Mouse (Mus musculus) heart, embryonic 14.5 days (tissue): ENCODE data around the gene Bnc2. TPM values are rescaled to one million over a fixed set of nuclear protein-coding genes. Genes with fewer than 3 reads are reported as not detected.

Experiments used
- ATAC-seq: fragments of 200-750 bp; cut with Nextera tagmentation; 2 replicates; pipeline ENCODE4 v1.8.0; 2017; ENCODE audit warnings: low read depth, moderate TSS enrichment; ENCODE audit not compliant: insufficient number of reproducible peaks, insufficient read depth, low FRiP score
- H3K27ac ChIP-seq, 2 experiments: fragments of 200-500 bp in 1 of 2; fragments of 300-500 bp in 1 of 2; sonication (generic) in 1 of 2; replicated peaks in 1 of 2; 2 replicates each; pipeline ENCODE4 v1.5.1; 2012 to 2014; ENCODE audit warnings: low read depth in 2 of 2, low read length in 2 of 2, control low read depth in 1 of 2, mild to moderate bottlenecking in 1 of 2, mixed read lengths in 1 of 2; ENCODE audit not compliant: control insufficient read depth in 1 of 2, insufficient read depth in 1 of 2
- H3K27me3 ChIP-seq: fragments of 300-500 bp; sonication (generic); 2 replicates; pipeline ENCODE4 v1.6.1; 2014; ENCODE audit warnings: mild to moderate bottlenecking, low read length, control low read depth; ENCODE audit not compliant: control insufficient read depth, insufficient read depth
- H3K36me3 ChIP-seq: fragments of 300-500 bp; sonication (generic); 2 replicates; pipeline ENCODE4 v1.6.1; 2014; ENCODE audit warnings: mild to moderate bottlenecking, control low read depth, low read length, mixed read lengths; ENCODE audit not compliant: control insufficient read depth, insufficient read depth
- H3K4me1 ChIP-seq, 2 experiments: fragments of 200-500 bp in 1 of 2; fragments of 300-500 bp in 1 of 2; sonication (generic) in 1 of 2; 2 replicates each; pipeline ENCODE4 v1.6.1; 2012 to 2014; ENCODE audit warnings: low read length in 2 of 2, control low read depth in 1 of 2, mixed read lengths in 1 of 2; ENCODE audit not compliant: control insufficient read depth in 2 of 2, insufficient read depth in 2 of 2
- H3K4me2 ChIP-seq: fragments of 300-500 bp; sonication (generic); 2 replicates; pipeline ENCODE4 v1.6.1; 2014; ENCODE audit warnings: mild to moderate bottlenecking, low read length
- H3K4me3 ChIP-seq, 2 experiments: fragments of 200-500 bp in 1 of 2; fragments of 300-500 bp in 1 of 2; sonication (generic) in 1 of 2; 2 replicates each; pipeline ENCODE4 v1.5.1; 2012 to 2014; ENCODE audit warnings: low read length in 2 of 2, mild to moderate bottlenecking in 2 of 2, control low read depth in 1 of 2, low read depth in 1 of 2, moderate library complexity in 1 of 2; ENCODE audit not compliant: control insufficient read depth in 1 of 2, insufficient read depth in 1 of 2
- H3K9ac ChIP-seq: fragments of 300-500 bp; sonication (generic); 2 replicates; pipeline ENCODE4 v1.6.1; 2014; ENCODE audit warnings: mild to moderate bottlenecking, low read length
- H3K9me3 ChIP-seq: fragments of 300-500 bp; sonication (generic); 2 replicates; pipeline ENCODE4 v1.6.1; 2016; ENCODE audit warnings: low read length, control low read depth; ENCODE audit not compliant: control insufficient read depth
- WGBS: fragments of 180-500 bp; shearing (Covaris S2); extraction: QIAGEN DNeasy Blood & Tissue Kit; methylation state at CpG from one replicate; pipeline ENCODE4 v1.1.7; 2014; 5-methylcytosine and 5-hydroxymethylcytosine counted together
- polyA plus RNA-seq: library from polyadenylated mRNA; unstranded; fragments of >200 nt; fragmentation: Nextera tagmentation; extraction: Ambion mirVana; gene quantifications from 2 replicates; pipeline ENCODE4 v1.2.1, GENCODE M21; 2014

The Bnc2 gene
- polyA plus RNA-seq, 1 experiment from 2014 or later: 0.92 TPM

- no peak overlapping the region for H3K4me3 ChIP-seq
- no peak overlapping the region for H3K27ac ChIP-seq
- no peak overlapping the region for H3K4me2 ChIP-seq
- no peaks in the 10 kb centered on the region for H3K9me3 ChIP-seq
- H3K4me1 ChIP-seq: no peaks in the 10 kb centered on the region
- H3K9ac ChIP-seq: no peak overlapping the region
- H3K36me3 ChIP-seq: no peaks in the 10 kb centered on the region
- WGBS: 63% methylated on average over 3 of the region's 3 CpGs
- no peak for ATAC-seq
- no peaks in the 10 kb centered on the region for H3K27me3 ChIP-seq
Measured at GRCm38 (mm10) chr4:84661341-84661740, 13.7 kb downstream of the Bnc2 start.

- H3K27me3 ChIP-seq: no peaks in the 10 kb centered on the region
- H3K9me3 ChIP-seq: no peaks in the 10 kb centered on the region
- no peak overlapping the region for H3K9ac ChIP-seq
- ATAC-seq: no peak
- 49% methylated on average over 8 of the region's 8 CpGs for WGBS
- H3K27ac ChIP-seq: no peak overlapping the region
- H3K4me2 ChIP-seq: no peak overlapping the region
- H3K4me3 ChIP-seq: no peak overlapping the region
- no peaks in the 10 kb centered on the region for H3K36me3 ChIP-seq
- no peaks in the 10 kb centered on the region for H3K4me1 ChIP-seq
Measured at GRCm38 (mm10) chr4:84651786-84652185, 23.3 kb downstream of the Bnc2 start.

- Histone ChIP-seq H3K27ac (no peak overlapping the region), H3K9ac (no peak overlapping the region), H3K4me2 (no peak overlapping the region), H3K36me3 (no peaks in the 10 kb centered on the region), H3K9me3 (no peaks in the 10 kb centered on the region), H3K27me3 (no peaks in the 10 kb centered on the region), H3K4me1 (no peaks in the 10 kb centered on the region), H3K4me3 (no peak overlapping the region)
- no peak for ATAC-seq
Measured at GRCm38 (mm10) chr4:84646576-84646975, 28.5 kb downstream of the Bnc2 start.

DNA sequence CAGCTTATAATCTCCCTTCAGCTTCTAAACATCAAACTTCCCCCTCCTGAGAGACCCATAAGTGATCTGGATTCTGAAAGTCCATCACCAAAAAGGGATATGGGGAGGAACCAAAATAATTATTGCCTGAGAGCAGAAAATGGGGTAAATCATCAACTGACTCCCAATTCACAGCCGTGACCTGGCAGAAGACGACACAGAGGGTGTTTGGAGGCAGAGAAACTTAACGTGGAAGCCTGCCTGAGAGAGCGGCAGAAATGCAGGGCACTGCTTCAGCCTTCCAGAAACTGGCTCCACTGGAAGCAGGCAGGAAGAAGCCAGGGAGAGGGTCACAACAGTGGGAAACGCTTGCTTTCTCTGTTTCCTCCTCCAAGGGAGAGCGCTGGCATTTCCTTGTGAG is 35.9 kb downstream of the Bnc2 start:
- Histone ChIP-seq H3K4me2 (no peak overlapping the region), H3K9me3 (no peaks in the 10 kb centered on the region), H3K4me3 (no peak overlapping the region), H3K27me3 (no peaks in the 10 kb centered on the region), H3K36me3 (no peaks in the 10 kb centered on the region), H3K9ac (no peak overlapping the region), H3K4me1 (peaks cover 4 to 6% of the 10 kb centered on the region in 2 experiments; a peak in 3 of 4 replicates), H3K27ac (no peak overlapping the region)
- 64% methylated on average over 6 of the region's 6 CpGs for WGBS
- ATAC-seq: no peak

GRCm38 (mm10) chr4:84637641-84638040 is 37.4 kb downstream of the Bnc2 start:
- ATAC-seq: peak; percentile 54; the same call in 1 of the 2 replicates
- Histone ChIP-seq H3K27ac (peak overlapping the region; percentile 6 to 52; a peak in 1 of 4 replicates), H3K36me3 (no peaks in the 10 kb centered on the region), H3K4me1 (peaks cover 4 to 6% of the 10 kb centered on the region in 2 experiments; a peak in 3 of 4 replicates), H3K9me3 (no peaks in the 10 kb centered on the region), H3K4me3 (peak overlapping the region; percentile 21 to 29), H3K9ac (peak overlapping the region; percentile 48), H3K27me3 (no peaks in the 10 kb centered on the region), H3K4me2 (peak overlapping the region; percentile 61)
- WGBS: 1% methylated on average over 10 of the region's 10 CpGs

- Histone ChIP-seq H3K4me2 (no peak overlapping the region), H3K4me1 (peaks cover 4 to 6% of the 10 kb centered on the region in 2 experiments; a peak in 3 of 4 replicates), H3K27me3 (no peaks in the 10 kb centered on the region), H3K36me3 (no peaks in the 10 kb centered on the region), H3K9ac (no peak overlapping the region), H3K4me3 (no peak overlapping the region), H3K9me3 (no peaks in the 10 kb centered on the region), H3K27ac (no peak overlapping the region)
- ATAC-seq: no peak
- 59% methylated on average over 4 of the region's 4 CpGs for WGBS
Measured at GRCm38 (mm10) chr4:84634751-84635150, 40.3 kb downstream of the Bnc2 start.

DNA sequence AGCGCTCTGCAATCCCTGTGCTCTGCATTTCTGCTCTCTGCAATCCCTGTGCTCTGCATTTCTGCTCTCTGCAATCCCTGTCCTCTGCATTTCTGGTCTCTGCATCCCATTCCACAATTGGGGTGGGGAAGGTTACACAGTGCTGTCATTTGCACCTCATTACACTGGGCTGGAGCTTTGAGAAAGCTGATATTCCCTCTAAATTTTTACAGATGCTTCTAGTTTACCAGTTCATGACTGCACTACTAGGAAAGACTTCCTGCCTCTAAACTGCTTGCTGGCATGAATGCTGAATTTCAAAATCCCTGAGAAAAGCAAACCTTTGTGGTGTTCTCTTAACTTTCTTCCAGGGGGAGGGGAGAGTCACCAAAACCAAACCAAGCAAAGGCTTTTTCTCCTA is 41.1 kb downstream of the Bnc2 start:
- Histone ChIP-seq H3K4me3 (no peak overlapping the region), H3K4me2 (no peak overlapping the region), H3K4me1 (peaks cover 4 to 6% of the 10 kb centered on the region in 2 experiments; a peak in 3 of 4 replicates), H3K36me3 (no peaks in the 10 kb centered on the region), H3K27ac (no peak overlapping the region), H3K9me3 (no peaks in the 10 kb centered on the region), H3K9ac (no peak overlapping the region), H3K27me3 (no peaks in the 10 kb centered on the region)
- 84% methylated on average over 1 of the region's 1 CpGs for WGBS
- ATAC-seq: no peak
